Mouse (Mus musculus): ENCODE data around the gene Ip6k3. TPM values are rescaled to one million over a fixed set of nuclear protein-coding genes. Genes with fewer than 3 reads are reported as not detected.

Gene Ip6k3
- total RNA-seq, 1 experiment from 2014 or later = 8.6 TPM

- ATAC-seq (replicated peaks; ENCODE audit: insufficient number of reproducible peaks, low FRiP score, low TSS enrichment, poor library complexity, severe bottlenecking) = no peak
Measured at GRCm38 (mm10) chr17:27101675-27102074, 65.9 kb downstream of the Ip6k3 start.

DNA sequence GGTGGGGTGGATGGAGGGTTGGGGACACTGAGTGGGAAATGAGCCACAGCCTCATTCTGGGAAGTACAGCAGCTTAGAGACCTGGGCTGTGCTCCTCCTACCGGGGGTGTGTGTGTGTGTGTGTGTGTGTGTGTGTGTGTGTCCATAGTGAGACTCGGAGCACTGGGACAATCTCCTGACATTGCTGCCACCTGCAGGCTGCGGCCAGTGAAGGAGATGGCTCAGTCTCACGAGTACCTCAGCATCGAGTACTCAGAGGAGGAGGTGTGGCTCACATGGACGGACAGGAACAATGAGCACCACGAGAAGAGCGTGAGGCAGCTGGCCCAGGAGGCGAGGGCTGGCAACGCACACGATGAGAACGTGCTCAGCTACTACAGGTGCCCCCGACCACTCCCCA is 71.9 kb downstream of the Ip6k3 start:
- no peak for ATAC-seq (replicated peaks; ENCODE audit: insufficient number of reproducible peaks, low FRiP score, low TSS enrichment, poor library complexity, severe bottlenecking)

Other genes starting within 250 kb of the Ip6k3 start
- gene Phf1, start 234.7 kb downstream of the Ip6k3 start, total RNA-seq (2017) = 26.2 to 57.6 TPM (median 30.0 TPM) in 3 replicates
- gene Cuta, start 228.2 kb downstream of the Ip6k3 start, total RNA-seq (2017) = 22.8 to 35.9 TPM (median 25.9 TPM) in 3 replicates
- 0.76 to 3.9 TPM (median 0.96 TPM) in 3 replicates for gene Syngap1, start 226.5 kb downstream of the Ip6k3 start, total RNA-seq (2017)
- 23.5 to 34.2 TPM (median 32.3 TPM) in 3 replicates for gene Zbtb9, start 194.6 kb downstream of the Ip6k3 start, total RNA-seq (2017)
- gene Bak1, start 138.8 kb downstream of the Ip6k3 start, total RNA-seq (2017) = 39.5 to 56.8 TPM (median 45.8 TPM) in 3 replicates
- gene Itpr3, start 110.5 kb downstream of the Ip6k3 start, total RNA-seq (2017) = 25.3 to 46.9 TPM (median 28.9 TPM) in 3 replicates
- 79.3 to 105 TPM (median 82.5 TPM) in 3 replicates for gene Uqcc2, start 33.9 kb downstream of the Ip6k3 start, total RNA-seq (2017)
- gene Lemd2, start 36.7 kb upstream of the Ip6k3 start, total RNA-seq (2017) = 54.3 to 81.1 TPM (median 78.5 TPM) in 3 replicates

All from monocyte, adult 5-6 weeks (primary cell).